Mouse (Mus musculus) 416B (cell line): ENCODE results near the gene Nfib.

Experiments used
- DNase-seq: peaks from one replicate; pipeline ENCODE4 v3.0.0; 2011; ENCODE audit warnings: low read depth

The Nfib gene

GRCm38 (mm10) chr4:82464051-82464632 is 241.4 kb downstream of the Nfib start:
- peak; percentile 4 for DNase-seq

DNA sequence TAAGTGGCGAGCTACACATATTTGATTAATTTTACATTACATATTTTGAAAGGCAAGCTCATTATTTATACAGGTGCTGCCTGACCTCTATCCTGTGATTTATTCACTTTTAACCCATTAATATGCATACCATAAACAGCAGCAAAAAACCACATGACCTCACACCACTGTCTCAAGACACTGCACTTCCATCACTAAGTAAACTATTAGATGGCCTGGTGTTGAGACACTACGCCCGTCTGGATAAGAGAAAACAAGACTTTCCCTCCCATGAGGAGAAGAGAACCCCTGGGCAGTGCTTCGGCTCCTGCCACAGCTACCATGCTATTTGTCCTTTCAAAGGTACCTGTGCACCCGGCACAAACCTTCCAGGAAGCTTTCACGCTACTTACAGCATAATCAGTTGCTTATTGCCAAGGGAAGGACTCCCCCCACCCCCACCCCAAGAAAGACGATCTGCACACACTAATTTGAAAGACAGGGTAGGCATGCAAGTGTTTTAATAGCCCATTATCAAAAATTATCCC is 242.3 kb downstream of the Nfib start:
- DNase-seq: no peak

DNA sequence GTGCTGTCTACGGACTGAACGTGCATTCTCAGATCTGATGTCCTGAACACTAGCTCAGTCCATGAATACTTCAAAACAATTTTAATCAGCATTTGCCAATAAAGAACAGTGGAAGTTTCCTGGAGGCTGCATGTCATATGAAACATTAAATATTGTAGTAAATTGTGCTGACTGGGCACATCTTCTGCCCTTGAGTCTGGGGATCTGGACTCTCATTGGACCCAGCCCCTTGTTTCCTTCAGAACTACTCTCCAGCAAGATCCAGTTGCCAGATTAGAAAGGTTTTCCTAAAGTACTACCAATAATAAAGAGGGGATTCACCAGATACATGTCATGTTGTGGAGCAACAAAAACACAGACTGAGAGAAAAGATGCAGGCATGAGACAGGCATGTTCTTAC is 243.9 kb downstream of the Nfib start:
- no peak for DNase-seq

DNA sequence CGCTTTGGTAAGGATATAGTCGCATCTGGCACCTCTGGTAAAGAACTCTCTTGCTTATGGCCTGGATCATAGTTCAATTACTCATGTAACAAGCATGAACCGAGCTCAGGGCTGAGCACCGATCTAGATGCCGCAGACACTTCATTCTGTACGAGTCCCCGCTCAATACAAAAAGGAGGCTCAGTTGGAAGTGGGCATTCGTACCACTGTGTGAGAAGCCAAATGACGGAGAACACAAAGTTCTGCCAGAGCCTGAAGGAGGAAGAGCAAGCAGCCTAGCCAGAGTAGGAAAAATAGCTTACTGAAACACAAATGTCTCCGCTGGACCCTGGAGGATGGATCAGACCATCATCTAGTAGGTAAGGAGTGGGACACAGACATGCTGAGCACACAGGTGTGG is 246.7 kb downstream of the Nfib start:
- DNase-seq: no peak

- DNase-seq: no peak
Observed at GRCm38 (mm10) chr4:82456908-82457307, 248.6 kb downstream of the Nfib start.

DNA sequence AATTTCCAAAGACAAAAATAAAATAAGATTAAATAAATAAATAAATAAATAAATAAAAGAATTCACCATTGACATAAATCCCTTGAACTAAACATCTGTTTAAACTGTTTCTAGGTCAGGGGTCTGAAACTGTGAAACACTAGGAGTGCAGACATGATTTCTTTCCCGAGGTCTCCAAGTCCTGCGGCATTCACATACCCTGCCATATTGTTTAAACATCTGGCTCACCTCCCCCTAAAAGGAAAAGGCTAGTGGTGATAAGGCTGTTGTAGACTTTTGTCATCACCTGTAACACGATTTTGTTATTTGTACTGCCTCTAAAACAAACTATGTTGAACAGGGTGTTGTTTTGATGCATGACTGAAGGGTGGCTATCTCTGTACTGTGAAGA is 249.2 kb downstream of the Nfib start:
- no peak for DNase-seq

GRCm38 (mm10) chr4:82455617-82456322 is 249.8 kb downstream of the Nfib start:
- no peak for DNase-seq

DNA sequence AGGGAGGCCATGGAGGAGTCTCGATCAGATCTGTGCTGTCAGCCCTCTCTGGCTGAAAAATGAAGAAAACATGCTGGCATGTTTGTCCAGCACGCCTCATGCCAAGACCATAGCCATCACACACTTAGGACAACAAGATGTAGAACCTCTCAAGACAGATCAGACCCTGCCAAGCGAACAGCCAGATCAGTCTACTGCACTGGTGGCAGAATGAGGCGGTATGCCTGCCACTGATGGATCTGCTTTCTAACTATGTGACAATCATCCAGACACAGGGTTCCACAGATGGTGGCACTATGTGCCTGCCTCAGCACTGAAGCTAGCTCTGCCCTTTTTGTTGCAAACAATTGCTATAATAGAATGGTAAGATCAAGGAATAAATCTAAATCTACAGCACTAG is 250.6 kb downstream of the Nfib start:
- DNase-seq: no peak

- DNase-seq: no peak
Observed at GRCm38 (mm10) chr4:82453341-82453740, 252.2 kb downstream of the Nfib start.

- no peak for DNase-seq
Observed at GRCm38 (mm10) chr4:82452905-82453304, 252.6 kb downstream of the Nfib start.

DNA sequence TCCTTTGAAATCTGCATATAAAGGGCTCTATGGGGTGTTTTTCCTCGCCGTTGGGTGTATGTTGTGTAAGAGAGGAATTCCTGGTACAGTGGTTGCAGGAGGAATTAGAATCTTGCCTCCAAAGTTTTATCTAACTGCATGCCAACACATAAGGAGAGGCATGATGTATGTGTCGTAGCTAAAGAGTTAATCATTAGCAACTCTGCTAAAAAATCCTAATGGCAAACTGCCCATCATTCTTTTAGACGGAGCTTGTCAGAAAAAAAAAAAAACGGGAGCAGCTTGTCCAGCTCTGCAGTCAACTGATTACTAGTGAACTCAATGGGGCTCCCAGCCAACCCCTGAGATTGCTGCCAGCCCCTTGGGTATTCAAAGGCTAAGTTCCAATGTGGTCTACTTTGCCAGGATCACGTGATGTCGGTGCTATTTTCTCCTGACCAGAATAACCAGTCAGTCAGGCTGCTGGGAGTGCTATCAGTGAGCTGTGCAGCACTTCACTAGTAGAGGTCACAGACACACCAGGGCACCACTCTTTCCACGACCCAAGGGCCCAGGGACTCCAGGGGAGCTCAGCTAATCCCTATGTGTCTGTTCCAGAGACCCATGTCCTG is 258.4 kb downstream of the Nfib start:
- no peak for DNase-seq

- no peak for DNase-seq
Observed at GRCm38 (mm10) chr4:82444078-82444477, 261.5 kb downstream of the Nfib start.

DNA sequence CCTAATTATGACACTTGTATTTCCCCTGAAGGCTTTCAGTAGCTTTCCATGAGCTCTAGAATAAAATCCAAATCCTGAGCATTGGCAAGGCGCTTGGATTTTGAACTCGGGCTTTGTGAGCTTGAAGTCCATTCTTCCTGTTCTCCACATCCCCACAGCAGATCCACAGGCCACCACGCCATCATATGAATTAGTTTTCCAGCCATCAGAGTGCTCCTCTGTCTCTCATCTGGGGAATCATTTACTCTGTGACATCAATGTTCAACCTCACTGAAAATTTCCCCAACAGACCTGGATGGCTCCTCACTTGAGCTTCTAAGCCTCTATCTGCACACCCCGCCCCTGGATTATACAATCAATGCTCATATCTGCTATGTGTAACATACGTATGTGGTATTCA is 262.1 kb downstream of the Nfib start:
- DNase-seq: no peak

DNA sequence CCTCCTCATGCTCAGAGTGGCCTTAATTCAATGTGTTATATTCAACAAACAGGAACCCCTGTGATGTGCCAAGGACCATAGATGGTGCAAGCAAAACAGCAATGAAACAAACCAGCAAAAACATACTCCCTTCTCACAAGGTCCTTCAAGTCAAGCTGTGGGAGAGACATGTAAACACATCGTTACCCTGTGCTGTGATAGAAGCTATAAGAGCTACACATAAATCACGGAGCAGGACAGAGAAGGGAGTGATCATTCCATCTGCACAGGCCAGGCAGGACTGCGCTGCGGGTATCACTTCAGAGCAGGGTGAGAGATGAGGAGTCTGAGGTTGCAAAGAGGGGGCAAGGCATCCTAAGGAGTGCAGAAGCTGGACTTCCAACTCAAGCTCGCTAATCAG is 262.5 kb downstream of the Nfib start:
- DNase-seq: no peak

DNA sequence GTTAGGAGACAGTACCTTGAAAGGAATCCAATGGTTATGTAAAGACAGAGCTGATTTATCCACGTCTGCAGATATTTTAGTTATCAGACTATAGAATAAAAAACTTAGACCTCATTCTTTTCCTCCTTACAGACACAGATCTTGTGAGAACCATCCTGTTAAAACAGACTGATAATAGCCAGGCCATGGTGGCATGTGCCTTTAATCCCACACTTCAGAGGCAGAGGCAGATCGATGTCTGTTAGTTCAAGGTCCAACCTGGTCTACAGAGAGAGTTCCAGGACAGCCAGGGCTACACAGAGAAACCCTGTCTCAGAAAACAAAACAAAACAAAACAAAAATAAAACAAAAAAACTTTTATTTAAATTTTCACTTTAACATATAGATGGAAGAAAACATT is 264.9 kb downstream of the Nfib start:
- no peak for DNase-seq

GRCm38 (mm10) chr4:82439813-82440212 is 265.7 kb downstream of the Nfib start:
- DNase-seq: no peak

DNA sequence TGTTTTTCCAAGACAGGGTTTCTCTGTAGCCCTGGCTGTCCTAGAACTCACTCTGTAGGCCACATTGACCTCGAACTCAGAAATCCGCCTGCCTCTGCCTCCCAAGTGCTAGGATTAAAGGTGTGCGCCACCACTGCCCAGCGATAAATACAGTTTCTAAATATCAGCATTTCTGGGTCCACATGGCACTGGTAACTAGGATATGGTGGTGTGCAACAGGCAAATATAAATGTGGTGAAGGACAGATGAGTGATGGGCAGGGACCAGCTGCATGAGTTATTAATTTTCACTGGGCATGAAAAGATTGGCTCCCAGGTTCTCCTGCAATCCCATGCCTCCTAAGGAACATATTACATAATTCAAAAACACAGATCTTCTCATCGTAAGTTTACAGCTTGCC is 266.9 kb downstream of the Nfib start:
- DNase-seq: no peak

GRCm38 (mm10) chr4:82437533-82438318 is 267.8 kb downstream of the Nfib start:
- DNase-seq: no peak

GRCm38 (mm10) chr4:82436656-82437055 is 268.9 kb downstream of the Nfib start:
- DNase-seq: no peak

DNA sequence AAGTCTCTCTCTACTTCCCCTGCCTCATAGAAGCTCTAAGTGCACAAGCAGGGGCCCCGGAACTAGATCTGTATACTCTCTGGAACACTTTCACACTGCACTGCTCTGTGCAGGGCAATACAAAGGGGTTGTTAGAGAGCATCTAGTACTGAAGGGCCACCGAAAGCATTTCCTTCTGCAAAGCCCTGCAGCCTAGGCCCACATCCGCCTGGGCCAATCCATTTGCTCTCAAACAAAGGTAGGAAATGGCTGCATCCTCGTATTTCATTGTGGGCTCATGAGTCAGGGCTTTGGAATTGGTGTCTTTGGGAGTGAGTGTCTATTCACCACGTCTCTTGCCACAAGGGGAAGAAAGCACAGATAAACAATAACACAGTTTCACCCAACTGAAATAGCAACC is 269.8 kb downstream of the Nfib start:
- peak; percentile 27 for DNase-seq

DNA sequence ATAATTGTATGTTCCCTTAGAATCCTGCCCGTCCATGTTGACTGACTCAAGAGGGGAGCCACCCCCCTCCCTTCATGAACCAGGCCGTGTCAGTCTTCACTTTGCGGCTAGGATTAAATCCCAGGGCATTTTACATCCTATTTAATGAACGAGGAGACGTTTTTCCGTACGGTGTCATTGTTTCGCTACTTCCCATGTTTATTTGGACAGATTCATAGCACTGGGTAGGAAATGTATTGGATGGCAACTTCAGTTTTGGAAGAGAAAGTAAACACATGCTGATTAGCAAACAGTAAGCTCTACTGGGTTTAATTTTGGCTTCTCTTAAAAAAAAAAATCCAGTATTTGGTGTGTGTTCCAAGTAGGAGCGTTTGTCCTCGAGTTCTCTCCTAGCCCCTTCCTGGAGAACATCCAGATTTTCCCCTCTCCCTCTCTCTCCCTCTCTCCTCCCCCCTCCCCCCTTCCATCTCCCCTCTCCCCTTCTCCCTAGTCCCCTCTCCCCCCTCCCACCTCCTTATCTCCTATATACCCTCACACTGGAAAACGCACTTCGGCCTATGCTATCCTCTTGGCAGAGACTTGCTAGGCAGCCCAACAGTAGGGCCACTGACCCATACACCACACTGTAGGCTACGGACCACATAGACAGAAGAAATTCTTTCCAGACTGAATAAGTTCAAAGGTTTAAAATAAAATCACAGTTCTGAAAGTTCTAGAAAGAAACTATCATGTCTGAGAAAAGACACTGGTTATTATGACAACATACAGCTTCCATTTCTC is 271.4 kb downstream of the Nfib start:
- no peak for DNase-seq

DNA sequence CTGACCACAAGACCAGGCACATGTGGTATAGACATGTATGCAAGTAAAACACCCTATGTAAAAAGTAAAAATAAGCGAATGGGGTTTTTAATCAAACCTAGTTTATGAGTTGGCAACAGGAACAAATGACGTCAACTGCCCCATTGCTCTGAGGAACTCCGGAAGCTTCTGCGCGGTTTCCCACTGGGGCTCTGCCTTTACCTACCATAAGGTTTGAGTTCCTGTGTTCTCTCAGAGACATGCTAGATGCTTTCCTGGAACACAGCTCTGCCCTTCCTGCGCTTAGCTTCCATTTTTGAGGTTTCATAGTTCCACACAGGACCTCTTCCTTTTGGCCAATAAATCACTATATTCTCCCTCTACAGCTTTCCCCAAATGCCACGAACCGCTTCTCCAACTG is 273.7 kb downstream of the Nfib start:
- no peak for DNase-seq
